Mouse (Mus musculus) thymus, postnatal 25 days (tissue): ENCODE results near the gene Sgsm3.

Source experiments
- DNase-seq: peaks from one replicate; pipeline ENCODE4 v3.0.0; 2022

Sgsm3 gene

GRCm38 (mm10) chr15:80981176-80981575 lies 3.6 kb downstream of the Sgsm3 start:
- DNase-seq, result no peak

GRCm38 (mm10) chr15:80983264-80983663 lies 5.7 kb downstream of the Sgsm3 start:
- DNase-seq, result no peak

- DNase-seq, result no peak
These were observed 10.8 kb downstream of the Sgsm3 start for GRCm38 (mm10) chr15:80988331-80988730.

GRCm38 (mm10) chr15:80989712-80990111 lies 12.1 kb downstream of the Sgsm3 start:
- DNase-seq, result no peak

GRCm38 (mm10) chr15:80994959-80995358 lies 17.4 kb downstream of the Sgsm3 start:
- no peak for DNase-seq

GRCm38 (mm10) chr15:80996090-80996835 lies 18.7 kb downstream of the Sgsm3 start:
- no peak for DNase-seq

- DNase-seq, result no peak
These were observed 19.5 kb downstream of the Sgsm3 start for GRCm38 (mm10) chr15:80997077-80997476.

GRCm38 (mm10) chr15:81000419-81001138 lies 23.0 kb downstream of the Sgsm3 start:
- no peak for DNase-seq

- DNase-seq, result no peak
These were observed 28.7 kb downstream of the Sgsm3 start for GRCm38 (mm10) chr15:81006127-81006735.

- no peak for DNase-seq
These were observed 29.8 kb downstream of the Sgsm3 start for GRCm38 (mm10) chr15:81007339-81007738.

GRCm38 (mm10) chr15:81007905-81008304 lies 30.3 kb downstream of the Sgsm3 start:
- DNase-seq, result no peak

GRCm38 (mm10) chr15:81008689-81009123 lies 31.1 kb downstream of the Sgsm3 start:
- no peak for DNase-seq

GRCm38 (mm10) chr15:81010114-81010513 lies 32.5 kb downstream of the Sgsm3 start:
- no peak for DNase-seq

GRCm38 (mm10) chr15:81011523-81011922 lies 34.0 kb downstream of the Sgsm3 start:
- DNase-seq, result no peak

- DNase-seq, result no peak
These were observed 34.8 kb downstream of the Sgsm3 start for GRCm38 (mm10) chr15:81012359-81012758.

- no peak for DNase-seq
These were observed 35.6 kb downstream of the Sgsm3 start for GRCm38 (mm10) chr15:81013186-81013585.

GRCm38 (mm10) chr15:81015068-81015744 lies 37.6 kb downstream of the Sgsm3 start:
- no peak for DNase-seq

GRCm38 (mm10) chr15:81016488-81016887 lies 38.9 kb downstream of the Sgsm3 start:
- DNase-seq, result no peak

- DNase-seq, result no peak
These were observed 39.7 kb downstream of the Sgsm3 start for GRCm38 (mm10) chr15:81017308-81017707.

GRCm38 (mm10) chr15:81021377-81021776 lies 43.8 kb downstream of the Sgsm3 start:
- DNase-seq, result no peak

GRCm38 (mm10) chr15:81022437-81022836 lies 44.9 kb downstream of the Sgsm3 start:
- no peak for DNase-seq

GRCm38 (mm10) chr15:81023842-81024241 lies 46.3 kb downstream of the Sgsm3 start:
- no peak for DNase-seq

GRCm38 (mm10) chr15:81026901-81027300 lies 49.3 kb downstream of the Sgsm3 start:
- DNase-seq, result no peak
